In the genomic region with DNA sequence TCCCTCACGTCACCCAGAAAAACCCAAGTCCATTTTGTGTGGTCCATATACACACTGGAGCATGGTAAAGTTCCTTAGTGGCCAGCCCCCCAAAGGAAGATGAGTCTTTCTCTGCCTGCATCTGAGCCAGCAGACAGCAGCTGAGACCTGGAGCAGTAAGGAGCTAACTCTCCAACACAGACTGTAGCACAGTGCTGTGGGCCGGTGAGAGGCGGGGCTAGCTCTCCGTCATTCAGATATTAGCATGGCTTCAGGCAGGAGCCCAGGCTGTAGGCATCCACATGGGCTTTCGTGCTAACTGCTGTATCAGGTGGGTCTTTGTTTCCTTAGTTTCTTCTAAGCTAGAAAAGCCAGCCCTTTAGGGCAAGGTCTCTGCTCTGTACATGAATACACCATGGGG, we compare ENCODE assay signal across 15 mouse cellular contexts. TPM values are rescaled to one million over a fixed set of nuclear protein-coding genes. Genes with fewer than 3 reads are reported as not detected.
DNase-seq lines count a peak whose midpoint lies in the region; ATAC-seq lines count a peak whose summit lies in the region.
"Had no signal": no experiment of that assay in that cellular context is flagged by ENCODE, and none has a peak within 500 bp of the region (broad histone marks: within the 10 kb centered on the region; RNA-seq: fewer than 3 reads in every experiment).

No protein-coding gene starts in this region.

- no peaks in the 10 kb centered on the region for H3K27me3 ChIP-seq in forebrain, embryonic 16.5 days (replicated peaks; ENCODE audit: control insufficient read depth, insufficient read depth, low read length)
- H3K27me3 ChIP-seq: limb, embryonic 12.5 days; lung, embryonic 15.5 days had no signal

- no peak overlapping the region for H3K4me2 ChIP-seq in forebrain, embryonic 16.5 days (ENCODE audit: low read length)
- H3K4me2 ChIP-seq: limb, embryonic 12.5 days; lung, embryonic 15.5 days had no signal

- WGBS in forebrain, embryonic 16.5 days = 43% methylated on average over 5 of the region's 5 CpGs

- peak; percentile 10 for DNase-seq in heart, adult 11 months
- DNase-seq in heart, adult 9 months (ENCODE audit: low spot score in 2 of 2) = no peak
- peak; percentile 34 for DNase-seq in ZHBTc4 (ENCODE audit: low read depth, low spot score)
- peak; percentile 14 for DNase-seq in mesoderm, embryonic 11.5 days (ENCODE audit: low read depth, low spot score)
- DNase-seq in adrenal gland, adult 2 months = no peak
- DNase-seq in adrenal gland, postnatal 4 days (ENCODE audit: low spot score in 2 of 2) = no peak
- DNase-seq in layer of hippocampus, adult 18-20 months (ENCODE audit: low spot score in 2 of 2) = no peak
- DNase-seq: cerebellum, postnatal 36 days; heart, postnatal 14 days; kidney, adult 8-10 months had no signal

- H3K9me3 ChIP-seq in forebrain, embryonic 16.5 days (ENCODE audit: control insufficient read depth, low read length) = no peaks in the 10 kb centered on the region
- H3K9me3 ChIP-seq: G1E; limb, embryonic 12.5 days; lung, embryonic 15.5 days had no signal

- ATAC-seq in forebrain, embryonic 16.5 days = peak; percentile 85
- ATAC-seq: activated CD4-positive, CD25-positive, alpha-beta regulatory T cell, adult 4 months had no signal

- no peak overlapping the region for H3K9ac ChIP-seq in forebrain, embryonic 16.5 days (replicated peaks; ENCODE audit: low read depth, low read length)
- H3K9ac ChIP-seq: limb, embryonic 12.5 days; lung, embryonic 15.5 days had no signal

- H3K4me1 ChIP-seq in forebrain, embryonic 16.5 days (replicated peaks; ENCODE audit: control insufficient read depth, insufficient read depth, low read length) = no peaks in the 10 kb centered on the region
- H3K4me1 ChIP-seq: lung, embryonic 15.5 days had no signal

- no peak overlapping the region for H3K27ac ChIP-seq in forebrain, embryonic 16.5 days (ENCODE audit: low read length)
- H3K27ac ChIP-seq: limb, embryonic 12.5 days; lung, embryonic 15.5 days had no signal

- H3K4me3 ChIP-seq in forebrain, embryonic 16.5 days (replicated peaks; ENCODE audit: low read length) = no peak overlapping the region
- H3K4me3 ChIP-seq: limb, embryonic 12.5 days; lung, embryonic 15.5 days had no signal

- H3K36me3 ChIP-seq in forebrain, embryonic 16.5 days (ENCODE audit: control insufficient read depth, insufficient read depth) = no peaks in the 10 kb centered on the region
- H3K36me3 ChIP-seq: G1E; limb, embryonic 12.5 days; lung, embryonic 15.5 days had no signal

RNA-seq across cellular contexts. Expression of gene Myrfl, which starts 6.1 kb away (rescaled TPM):
- polyA plus RNA-seq in forebrain, embryonic 16.5 days (2015; fragmentation: Nextera tagmentation; extraction: Ambion mirVana) = 0.09 and 0.12 TPM in 2 replicates
- under 1 TPM in 1 of 2 experiments, not detected in 1; 0.21 TPM for total RNA-seq in adrenal gland, adult 2 months (2021)
- 0.12 TPM in 1 of 2 replicates, not detected in the other for polyA plus RNA-seq in adrenal gland, adult 2 months (2012; rRNA removed)
- total RNA-seq in adrenal gland, postnatal 4 days (2021) = under 1 TPM; 0.17 to 0.37 TPM
- under 1 TPM in 1 of 2 experiments, not detected in 1; 0.15 TPM for total RNA-seq in layer of hippocampus, adult 18-20 months (2021)
- polyA plus RNA-seq: activated CD4-positive, CD25-positive, alpha-beta regulatory T cell, adult 4 months; G1E had no signal

RNA-seq across cellular contexts. Expression of gene Rab3ip, which starts 60.0 kb away (rescaled TPM):
- 48.2 and 51.3 TPM in 2 replicates for polyA plus RNA-seq in forebrain, embryonic 16.5 days (2015; fragmentation: Nextera tagmentation; extraction: Ambion mirVana)
- total RNA-seq in adrenal gland, adult 2 months (2021) = 10 to 100 TPM; 36.8 to 37.9 TPM
- 45.4 and 52.2 TPM in 2 replicates for polyA plus RNA-seq in adrenal gland, adult 2 months (2012; rRNA removed)
- total RNA-seq in adrenal gland, postnatal 4 days (2021) = 10 to 100 TPM; 37.1 to 53.9 TPM
- 10 to 100 TPM; 64.3 to 70.9 TPM for total RNA-seq in layer of hippocampus, adult 18-20 months (2021)

Comparison
In these comparisons a context has a peak if more than half of its experiments do, and no peak if none do; other contexts are left out.
1. DNase-seq: peak in heart, adult 11 months (single experiment), ZHBTc4 (single experiment) and mesoderm, embryonic 11.5 days (single experiment); none in heart, adult 9 months (0 of 2), adrenal gland, adult 2 months (single experiment), adrenal gland, postnatal 4 days (0 of 2) and layer of hippocampus, adult 18-20 months (0 of 2).